Mouse (Mus musculus) MN1 (cell line): ENCODE measurements around the gene Zdhhc14.
A peak's percentile ranks its signal among the peaks of the same experiment; 100 is the strongest.

Source experiments
- DNase-seq: peaks from one replicate; pipeline ENCODE4 v3.0.0-alpha.2; 2016; ENCODE audit warnings: low spot score

The Zdhhc14 gene

GRCm38 (mm10) chr17:5668456-5668855, 176.1 kb downstream of the Zdhhc14 start:
- no peak for DNase-seq

GRCm38 (mm10) chr17:5668981-5669380, 176.6 kb downstream of the Zdhhc14 start:
- no peak for DNase-seq

GRCm38 (mm10) chr17:5675951-5676350, 183.6 kb downstream of the Zdhhc14 start:
- DNase-seq, result no peak

- DNase-seq, result no peak
Observed at GRCm38 (mm10) chr17:5679315-5679714, 187.0 kb downstream of the Zdhhc14 start.

- DNase-seq, result no peak
Observed at GRCm38 (mm10) chr17:5685324-5685723, 193.0 kb downstream of the Zdhhc14 start.

- DNase-seq, result no peak
Observed at GRCm38 (mm10) chr17:5687810-5688209, 195.5 kb downstream of the Zdhhc14 start.

- DNase-seq, result no peak
Observed at GRCm38 (mm10) chr17:5688222-5688621, 195.9 kb downstream of the Zdhhc14 start.

GRCm38 (mm10) chr17:5688669-5689068, 196.3 kb downstream of the Zdhhc14 start:
- no peak for DNase-seq

GRCm38 (mm10) chr17:5690746-5691535, 198.6 kb downstream of the Zdhhc14 start:
- no peak for DNase-seq

GRCm38 (mm10) chr17:5692661-5693060, 200.3 kb downstream of the Zdhhc14 start:
- no peak for DNase-seq

- DNase-seq, result peak; percentile 34
Observed at GRCm38 (mm10) chr17:5693256-5693655, 200.9 kb downstream of the Zdhhc14 start.

GRCm38 (mm10) chr17:5698447-5699096, 206.2 kb downstream of the Zdhhc14 start:
- no peak for DNase-seq

GRCm38 (mm10) chr17:5710320-5711104, 218.2 kb downstream of the Zdhhc14 start:
- DNase-seq, result no peak

- no peak for DNase-seq
Observed at GRCm38 (mm10) chr17:5711861-5712260, 219.5 kb downstream of the Zdhhc14 start.

GRCm38 (mm10) chr17:5713141-5713540, 220.8 kb downstream of the Zdhhc14 start:
- DNase-seq, result no peak

- no peak for DNase-seq
Observed at GRCm38 (mm10) chr17:5716912-5717311, 224.6 kb downstream of the Zdhhc14 start.

GRCm38 (mm10) chr17:5718768-5719387, 226.5 kb downstream of the Zdhhc14 start:
- no peak for DNase-seq

- DNase-seq, result no peak
Observed at GRCm38 (mm10) chr17:5722802-5723201, 230.4 kb downstream of the Zdhhc14 start.

- DNase-seq, result no peak
Observed at GRCm38 (mm10) chr17:5723601-5724189, 231.3 kb downstream of the Zdhhc14 start.

- no peak for DNase-seq
Observed at GRCm38 (mm10) chr17:5729587-5730125, 237.3 kb downstream of the Zdhhc14 start.

GRCm38 (mm10) chr17:5730538-5730937, 238.2 kb downstream of the Zdhhc14 start:
- DNase-seq, result no peak

- DNase-seq, result peak; percentile 19
Observed at GRCm38 (mm10) chr17:5733400-5733799, 241.0 kb downstream of the Zdhhc14 start.
